Mouse (Mus musculus): ENCODE measurements around the gene Ttll11. TPM values are rescaled to one million over a fixed set of nuclear protein-coding genes. Genes with fewer than 3 reads are reported as not detected.
A peak's percentile ranks its signal among the peaks of the same experiment; 100 is the strongest.

Gene Ttll11
- polyA plus RNA-seq, 1 experiment from 2014 or later = 1.2 TPM

- DNase-seq (no peak), ATAC-seq (ENCODE audit: insufficient read depth) (no peak)
- no peaks in the 10 kb centered on the region for H3K27me3 ChIP-seq (ENCODE audit: insufficient read depth, low read length)
- H3K9ac ChIP-seq = no peak overlapping the region
- H3K9me3 ChIP-seq (ENCODE audit: low read depth, low read length) = no peaks in the 10 kb centered on the region
- no peak overlapping the region for H3K27ac ChIP-seq (ENCODE audit: low read depth)
- no peak for TF ChIP-seq CTCF (IDR thresholded peaks at IDR 0.05; ENCODE audit: low read depth)
- no peak overlapping the region for H3K4me2 ChIP-seq
- 83% methylated on average over 3 of the region's 3 CpGs for WGBS
- no peaks in the 10 kb centered on the region for H3K36me3 ChIP-seq (ENCODE audit: insufficient read depth)
- H3K4me1 ChIP-seq (ENCODE audit: insufficient read depth) = no peaks in the 10 kb centered on the region
- H3K4me3 ChIP-seq (ENCODE audit: low read depth, low read length) = no peak overlapping the region
Measured at GRCm38 (mm10) chr2:35890635-35891034, 89.1 kb downstream of the Ttll11 start.

GRCm38 (mm10) chr2:35889776-35890175 lies 89.9 kb downstream of the Ttll11 start:
- Histone ChIP-seq H3K4me2 (no peak overlapping the region), H3K4me1 (ENCODE audit: insufficient read depth) (no peaks in the 10 kb centered on the region), H3K27me3 (ENCODE audit: insufficient read depth, low read length) (no peaks in the 10 kb centered on the region), H3K9me3 (ENCODE audit: low read depth, low read length) (no peaks in the 10 kb centered on the region), H3K4me3 (ENCODE audit: low read depth, low read length) (no peak overlapping the region), H3K36me3 (ENCODE audit: insufficient read depth) (no peaks in the 10 kb centered on the region), H3K27ac (ENCODE audit: low read depth) (no peak overlapping the region), H3K9ac (no peak overlapping the region)
- DNase-seq (no peak), ATAC-seq (ENCODE audit: insufficient read depth) (no peak)
- no peak for TF ChIP-seq CTCF (IDR thresholded peaks at IDR 0.05; ENCODE audit: low read depth)
- 53% methylated on average over 2 of the region's 2 CpGs for WGBS

DNA sequence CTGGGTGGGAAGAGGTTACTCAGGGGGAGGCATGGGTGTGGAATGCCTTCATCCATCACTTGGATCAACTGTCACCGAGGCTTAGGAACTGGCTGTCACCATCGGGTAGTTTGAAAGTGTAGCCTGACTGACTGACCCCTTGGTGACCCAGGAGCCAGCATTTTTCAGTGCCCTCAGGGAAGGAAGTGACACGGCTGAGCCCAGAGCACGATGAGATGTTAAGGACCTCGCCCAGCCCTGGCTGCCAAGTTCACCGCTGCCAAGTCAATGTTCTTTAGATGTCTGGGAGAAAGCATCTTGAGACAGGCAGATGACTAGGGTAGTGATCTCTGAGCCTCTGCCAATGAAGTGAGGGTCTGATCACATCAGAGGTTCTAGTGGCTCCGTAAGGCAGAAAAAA lies 95.4 kb downstream of the Ttll11 start:
- Histone ChIP-seq H3K27me3 (ENCODE audit: insufficient read depth, low read length) (no peaks in the 10 kb centered on the region), H3K9ac (no peak overlapping the region), H3K4me3 (ENCODE audit: low read depth, low read length) (no peak overlapping the region), H3K4me1 (ENCODE audit: insufficient read depth) (no peaks in the 10 kb centered on the region; the same call in 1 of the 2 replicates), H3K36me3 (ENCODE audit: insufficient read depth) (no peaks in the 10 kb centered on the region), H3K27ac (ENCODE audit: low read depth) (no peak overlapping the region), H3K4me2 (no peak overlapping the region), H3K9me3 (ENCODE audit: low read depth, low read length) (no peaks in the 10 kb centered on the region)
- no peak for TF ChIP-seq CTCF (IDR thresholded peaks at IDR 0.05; ENCODE audit: low read depth)
- no peak for ATAC-seq (ENCODE audit: insufficient read depth)
- no peak for DNase-seq
- 15% methylated on average over 7 of the region's 7 CpGs for WGBS

DNA sequence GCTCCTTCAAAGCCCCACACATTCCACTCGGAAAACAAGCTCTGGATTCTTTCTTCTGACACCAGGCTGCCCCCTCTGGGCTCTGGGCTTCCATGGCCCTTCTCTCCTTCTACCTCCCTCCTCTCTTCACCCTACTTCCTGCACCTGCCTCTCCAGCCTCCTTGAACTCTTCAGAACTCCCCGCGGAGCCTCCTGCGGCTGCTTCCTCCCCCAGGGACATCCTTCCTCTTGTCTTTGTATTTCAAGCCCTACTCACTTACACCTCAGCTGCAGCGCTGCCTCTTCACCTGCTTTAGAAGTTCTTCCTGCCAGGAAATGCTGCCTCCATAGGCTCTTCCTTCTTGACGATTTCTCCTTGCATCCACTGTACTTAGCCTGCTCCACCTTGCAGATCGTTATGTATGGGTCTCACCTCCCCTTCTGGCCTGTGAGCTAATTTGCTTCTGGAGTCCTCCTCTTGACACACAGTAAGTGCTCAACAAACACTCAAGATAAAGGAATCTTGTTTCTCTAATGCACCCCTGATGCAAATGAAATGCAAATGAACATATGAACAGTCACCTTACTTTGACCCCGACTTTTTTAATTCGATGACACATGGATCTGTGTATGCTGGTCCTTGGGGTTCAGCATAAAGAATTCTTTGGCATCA lies 97.3 kb downstream of the Ttll11 start:
- no peak for DNase-seq
- Histone ChIP-seq H3K9me3 (ENCODE audit: low read depth, low read length) (no peaks in the 10 kb centered on the region), H3K27ac (ENCODE audit: low read depth) (no peak overlapping the region), H3K9ac (no peak overlapping the region), H3K4me1 (ENCODE audit: insufficient read depth) (no peaks in the 10 kb centered on the region; the same call in 1 of the 2 replicates), H3K27me3 (ENCODE audit: insufficient read depth, low read length) (no peaks in the 10 kb centered on the region), H3K36me3 (ENCODE audit: insufficient read depth) (no peaks in the 10 kb centered on the region), H3K4me3 (ENCODE audit: low read depth, low read length) (no peak overlapping the region), H3K4me2 (no peak overlapping the region)
- no peak for ATAC-seq (ENCODE audit: insufficient read depth)
- no peak for TF ChIP-seq CTCF (IDR thresholded peaks at IDR 0.05; ENCODE audit: low read depth)
- 35% methylated on average over 9 of the region's 9 CpGs for WGBS

DNA sequence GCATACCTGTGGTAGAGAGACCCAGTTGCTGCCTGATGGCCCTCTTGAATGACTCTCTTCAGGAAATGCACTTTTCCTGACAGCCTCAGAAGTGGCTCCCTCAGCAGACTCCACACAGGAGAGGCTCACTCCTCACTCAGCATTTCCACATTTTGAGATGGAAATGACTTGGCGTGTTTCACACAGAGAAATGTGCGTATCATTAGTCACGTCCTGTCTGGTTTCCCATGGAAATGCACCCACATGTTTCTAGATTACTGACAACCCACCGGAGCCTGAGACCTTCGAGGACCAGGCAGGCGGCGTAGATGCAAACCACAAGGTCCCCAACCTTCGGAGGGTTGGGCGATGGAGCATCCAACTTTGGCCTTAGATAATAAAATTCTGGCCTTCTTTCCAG lies 97.8 kb downstream of the Ttll11 start:
- Histone ChIP-seq H3K27me3 (ENCODE audit: insufficient read depth, low read length) (no peaks in the 10 kb centered on the region), H3K9me3 (ENCODE audit: low read depth, low read length) (no peaks in the 10 kb centered on the region), H3K36me3 (ENCODE audit: insufficient read depth) (no peaks in the 10 kb centered on the region), H3K4me1 (ENCODE audit: insufficient read depth) (no peaks in the 10 kb centered on the region; the same call in 1 of the 2 replicates), H3K4me2 (no peak overlapping the region), H3K4me3 (ENCODE audit: low read depth, low read length) (no peak overlapping the region), H3K27ac (ENCODE audit: low read depth) (no peak overlapping the region), H3K9ac (no peak overlapping the region)
- DNase-seq (peak; percentile 9), ATAC-seq (ENCODE audit: insufficient read depth) (no peak)
- no peak for TF ChIP-seq CTCF (IDR thresholded peaks at IDR 0.05; ENCODE audit: low read depth)
- WGBS = 65% methylated on average over 9 of the region's 9 CpGs

DNA sequence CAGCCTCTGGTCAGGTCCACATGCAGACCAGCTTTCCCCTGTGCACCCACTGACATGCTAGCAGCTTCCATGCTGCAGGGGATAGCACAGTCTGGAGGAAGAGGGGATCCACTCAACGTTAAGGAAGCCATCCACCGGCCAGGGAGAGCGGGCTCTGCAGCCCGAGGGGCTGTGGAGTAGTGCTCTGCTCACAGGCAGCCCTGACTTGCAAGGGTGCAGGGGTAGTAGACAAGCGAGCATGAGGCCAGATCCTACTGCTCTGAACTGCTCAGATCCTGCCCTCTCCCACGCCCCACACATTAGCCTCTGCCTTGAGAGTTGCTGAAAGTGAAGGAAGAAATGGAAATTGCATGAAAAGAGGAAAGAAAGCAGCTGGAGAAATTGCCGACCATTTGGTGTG lies 99.4 kb downstream of the Ttll11 start:
- H3K36me3 ChIP-seq (ENCODE audit: insufficient read depth) = no peaks in the 10 kb centered on the region
- no peaks in the 10 kb centered on the region for H3K27me3 ChIP-seq (ENCODE audit: insufficient read depth, low read length)
- H3K4me1 ChIP-seq (ENCODE audit: insufficient read depth) = no peaks in the 10 kb centered on the region; the same call in 1 of the 2 replicates
- H3K9ac ChIP-seq = no peak overlapping the region
- H3K4me3 ChIP-seq (ENCODE audit: low read depth, low read length) = no peak overlapping the region
- ATAC-seq (ENCODE audit: insufficient read depth) (no peak), DNase-seq (no peak)
- 54% methylated on average over 7 of the region's 7 CpGs for WGBS
- H3K9me3 ChIP-seq (ENCODE audit: low read depth, low read length) = no peaks in the 10 kb centered on the region
- no peak overlapping the region for H3K4me2 ChIP-seq
- TF ChIP-seq CTCF (IDR thresholded peaks at IDR 0.05; ENCODE audit: low read depth) = no peak
- peak overlapping the region; percentile 10; the same call in 1 of the 2 replicates for H3K27ac ChIP-seq (ENCODE audit: low read depth)

- Histone ChIP-seq H3K4me1 (ENCODE audit: insufficient read depth) (no peaks in the 10 kb centered on the region; the same call in 1 of the 2 replicates), H3K9ac (no peak overlapping the region), H3K27me3 (ENCODE audit: insufficient read depth, low read length) (no peaks in the 10 kb centered on the region), H3K27ac (ENCODE audit: low read depth) (no peak overlapping the region), H3K4me3 (ENCODE audit: low read depth, low read length) (no peak overlapping the region), H3K4me2 (no peak overlapping the region), H3K9me3 (ENCODE audit: low read depth, low read length) (no peaks in the 10 kb centered on the region), H3K36me3 (ENCODE audit: insufficient read depth) (no peaks in the 10 kb centered on the region)
- ATAC-seq (ENCODE audit: insufficient read depth) = no peak
- 78% methylated on average over 4 of the region's 4 CpGs for WGBS
- TF ChIP-seq CTCF (IDR thresholded peaks at IDR 0.05; ENCODE audit: low read depth) = no peak
- no peak for DNase-seq
Measured at GRCm38 (mm10) chr2:35879887-35880286, 99.8 kb downstream of the Ttll11 start.
